ENCODE assay signal across 20 mouse cellular contexts in genomic region chr14:47395007-47395406, GRCm38 (mm10). TPM values are rescaled to one million over a fixed set of nuclear protein-coding genes. Genes with fewer than 3 reads are reported as not detected.
DNase-seq lines count a peak whose midpoint lies in the region; ATAC-seq and TF ChIP-seq lines count a peak whose summit lies in the region.
"Had no signal": no experiment of that assay in that cellular context is flagged by ENCODE, and none has a peak within 500 bp of the region (broad histone marks: within the 10 kb centered on the region; RNA-seq: fewer than 3 reads in every experiment).

No protein-coding gene starts in this region.

- peak overlapping the region; percentile 43; the same call in 1 of the 2 replicates for H3K27ac ChIP-seq in hindbrain, embryonic 14.5 days
- H3K27ac ChIP-seq in hindbrain, embryonic 12.5 days, result no peak overlapping the region
- H3K27ac ChIP-seq in spleen, adult 2 months (ENCODE audit: insufficient read depth, low read length), result peak overlapping the region; percentile 68
- no peak overlapping the region for H3K27ac ChIP-seq in neural tube, embryonic 15.5 days (replicated peaks)
- H3K27ac ChIP-seq in liver, postnatal 0 days (ENCODE audit: low read depth), result no peak overlapping the region
- H3K27ac ChIP-seq: forebrain, embryonic 12.5 days; gastrocnemius, adult 2 months; limb, embryonic 10.5 days; midbrain, embryonic 10.5 days had no signal

- H3K4me3 ChIP-seq in hindbrain, embryonic 14.5 days (replicated peaks; ENCODE audit: low read length), result no peak overlapping the region
- no peak overlapping the region for H3K4me3 ChIP-seq in hindbrain, embryonic 12.5 days
- no peak overlapping the region for H3K4me3 ChIP-seq in spleen, adult 2 months (ENCODE audit: extremely low read depth, insufficient read depth, insufficient read length)
- H3K4me3 ChIP-seq in neural tube, embryonic 15.5 days (replicated peaks), result no peak overlapping the region
- no peak overlapping the region for H3K4me3 ChIP-seq in liver, postnatal 0 days (ENCODE audit: low read depth, low read length)
- H3K4me3 ChIP-seq: forebrain, embryonic 12.5 days; limb, embryonic 10.5 days; midbrain, embryonic 10.5 days had no signal

- no peaks in the 10 kb centered on the region for H3K9me3 ChIP-seq in hindbrain, embryonic 14.5 days (ENCODE audit: control insufficient read depth, low read length)
- H3K9me3 ChIP-seq in hindbrain, embryonic 12.5 days (replicated peaks), result no peaks in the 10 kb centered on the region
- no peaks in the 10 kb centered on the region for H3K9me3 ChIP-seq in neural tube, embryonic 15.5 days (replicated peaks)
- H3K9me3 ChIP-seq in liver, postnatal 0 days (ENCODE audit: low read length), result no peaks in the 10 kb centered on the region
- H3K9me3 ChIP-seq: forebrain, embryonic 12.5 days; limb, embryonic 10.5 days; midbrain, embryonic 10.5 days had no signal

- 87% methylated on average over 6 of the region's 6 CpGs for WGBS in hindbrain, embryonic 14.5 days
- 93% methylated on average over 6 of the region's 6 CpGs for WGBS in hindbrain, embryonic 12.5 days
- WGBS in spleen, adult 2 months, result 80% methylated on average over 6 of the region's 6 CpGs
- WGBS in neural tube, embryonic 15.5 days, result 88% methylated on average over 6 of the region's 6 CpGs
- WGBS in liver, postnatal 0 days (ENCODE audit: insufficient replicate concordance), result 92% methylated on average over 6 of the region's 6 CpGs

- no peaks in the 10 kb centered on the region for H3K4me1 ChIP-seq in hindbrain, embryonic 14.5 days (replicated peaks; ENCODE audit: control insufficient read depth, insufficient read depth, low read length)
- no peaks in the 10 kb centered on the region for H3K4me1 ChIP-seq in hindbrain, embryonic 12.5 days
- H3K4me1 ChIP-seq in spleen, adult 2 months (ENCODE audit: control insufficient read depth, insufficient read depth, insufficient read length), result no peaks in the 10 kb centered on the region
- H3K4me1 ChIP-seq in neural tube, embryonic 15.5 days, result peaks cover 13% of the 10 kb centered on the region
- no peaks in the 10 kb centered on the region for H3K4me1 ChIP-seq in liver, postnatal 0 days (ENCODE audit: insufficient read depth)
- H3K4me1 ChIP-seq: forebrain, embryonic 12.5 days; limb, embryonic 10.5 days; midbrain, embryonic 10.5 days had no signal

- no peak overlapping the region for H3K4me2 ChIP-seq in hindbrain, embryonic 14.5 days (replicated peaks)
- no peak overlapping the region for H3K4me2 ChIP-seq in hindbrain, embryonic 12.5 days (replicated peaks)
- peak overlapping the region; percentile 24; the same call in 1 of the 2 replicates for H3K4me2 ChIP-seq in neural tube, embryonic 15.5 days
- no peak overlapping the region for H3K4me2 ChIP-seq in liver, postnatal 0 days (ENCODE audit: low read depth, low read length)
- H3K4me2 ChIP-seq: forebrain, embryonic 12.5 days; heart, embryonic 11.5 days had no signal

- TF ChIP-seq EP300 in liver, postnatal 0 days (IDR thresholded peaks at IDR 0.05; ENCODE audit: low read depth), result no peak

- H3K9ac ChIP-seq in hindbrain, embryonic 14.5 days, result no peak overlapping the region
- no peak overlapping the region for H3K9ac ChIP-seq in hindbrain, embryonic 12.5 days
- no peak overlapping the region for H3K9ac ChIP-seq in neural tube, embryonic 15.5 days (replicated peaks)
- no peak overlapping the region for H3K9ac ChIP-seq in liver, postnatal 0 days (replicated peaks)
- H3K9ac ChIP-seq: forebrain, embryonic 12.5 days had no signal

- no peak for TF ChIP-seq POLR2A in spleen, adult 2 months (IDR thresholded peaks at IDR 0.05; ENCODE audit: low read depth, low read length)

- ATAC-seq in hindbrain, embryonic 14.5 days (ENCODE audit: low FRiP score), result 0 out of 2 replicates have a peak, but pooled peaks have one; percentile 44
- no peak for ATAC-seq in hindbrain, embryonic 12.5 days (ENCODE audit: low FRiP score)
- ATAC-seq in neural tube, embryonic 15.5 days (ENCODE audit: low FRiP score), result no peak
- no peak for ATAC-seq in liver, postnatal 0 days

- TF ChIP-seq CTCF in spleen, adult 2 months (IDR thresholded peaks at IDR 0.05; ENCODE audit: extremely low read depth, insufficient read depth, insufficient read length, insufficient replicate concordance), result no peak
- no peak for TF ChIP-seq CTCF in liver, postnatal 0 days (IDR thresholded peaks at IDR 0.05; ENCODE audit: low read depth)

- H3K36me3 ChIP-seq in hindbrain, embryonic 14.5 days (replicated peaks; ENCODE audit: control insufficient read depth, insufficient read depth), result peaks cover 3% of the 10 kb centered on the region
- H3K36me3 ChIP-seq in hindbrain, embryonic 12.5 days, result peaks cover 65% of the 10 kb centered on the region
- peaks cover 4% of the 10 kb centered on the region; the same call in 1 of the 2 replicates for H3K36me3 ChIP-seq in spleen, adult 2 months (ENCODE audit: control insufficient read depth, insufficient read depth, low read length)
- no peaks in the 10 kb centered on the region for H3K36me3 ChIP-seq in neural tube, embryonic 15.5 days
- H3K36me3 ChIP-seq in liver, postnatal 0 days (replicated peaks; ENCODE audit: insufficient read depth, low read length), result peaks cover 80% of the 10 kb centered on the region

- no peak for DNase-seq in hindbrain, embryonic 14.5 days (ENCODE audit: low spot score)
- no peak for DNase-seq in spleen, adult 2 months (ENCODE audit: low read depth in 1 of 2, low spot score in 2 of 2)
- no peak for DNase-seq in spleen, postnatal 4 days (ENCODE audit: low spot score in 2 of 2)
- peak; percentile 35 to 44 for DNase-seq in CD8-positive naive resting alpha-beta T cell, adult 2 months (ENCODE audit: low read depth in 2 of 2, low spot score in 2 of 2)
- DNase-seq in layer of hippocampus, postnatal 25 days (ENCODE audit: extremely low spot score in 1 of 2, low spot score in 1 of 2), result no peak
- no peak for DNase-seq in liver, postnatal 0 days
- DNase-seq: adrenal gland, adult 2 months; cerebellum, adult 9-10 months; gastrocnemius, adult 2 months; kidney, adult 9 months; kidney, postnatal 25 days; layer of hippocampus, adult 9-11 months; lung, adult 2 months; right cerebral cortex, postnatal 25 days had no signal

- no peaks in the 10 kb centered on the region for H3K27me3 ChIP-seq in hindbrain, embryonic 14.5 days (ENCODE audit: control insufficient read depth, insufficient read depth, low read length)
- H3K27me3 ChIP-seq in hindbrain, embryonic 12.5 days, result no peaks in the 10 kb centered on the region
- H3K27me3 ChIP-seq in spleen, adult 2 months (ENCODE audit: control insufficient read depth, insufficient read depth, low read length), result no peaks in the 10 kb centered on the region
- no peaks in the 10 kb centered on the region for H3K27me3 ChIP-seq in neural tube, embryonic 15.5 days (replicated peaks)
- no peaks in the 10 kb centered on the region for H3K27me3 ChIP-seq in liver, postnatal 0 days (ENCODE audit: insufficient read depth, low read length)
- H3K27me3 ChIP-seq: forebrain, embryonic 12.5 days had no signal

RNA-seq across cellular contexts. Expression of gene Dlgap5, which starts 23.2 kb away (rescaled TPM):
- 6.3 and 7.6 TPM in 2 replicates for polyA plus RNA-seq in hindbrain, embryonic 14.5 days (2014; fragmentation: Nextera tagmentation; extraction: Ambion mirVana)
- 35.0 and 40.0 TPM in 2 replicates for polyA plus RNA-seq in hindbrain, embryonic 12.5 days (2016; fragmentation: Nextera tagmentation; extraction: Ambion mirVana)
- polyA plus RNA-seq in spleen, adult 2 months (2012; rRNA removed), result 2.4 and 3.2 TPM in 2 replicates
- polyA plus RNA-seq in neural tube, embryonic 15.5 days (2015; fragmentation: Nextera tagmentation; extraction: Ambion mirVana), result 4.4 and 15.3 TPM in 2 replicates
- total RNA-seq in layer of hippocampus, postnatal 25 days (2021), result under 1 TPM; 0.34 to 0.61 TPM
- 16.9 and 17.9 TPM in 2 replicates for polyA plus RNA-seq in liver, postnatal 0 days (2015; fragmentation: Nextera tagmentation; extraction: Ambion mirVana)
- total RNA-seq: gastrocnemius, adult 2 months had no signal

RNA-seq across cellular contexts. Expression of gene Lgals3, which starts 27.5 kb away (rescaled TPM):
- 2.4 and 3.3 TPM in 2 replicates for polyA plus RNA-seq in hindbrain, embryonic 14.5 days (2014; fragmentation: Nextera tagmentation; extraction: Ambion mirVana)
- polyA plus RNA-seq in hindbrain, embryonic 12.5 days (2016; fragmentation: Nextera tagmentation; extraction: Ambion mirVana), result 1.5 and 2.0 TPM in 2 replicates
- polyA plus RNA-seq in spleen, adult 2 months (2012; rRNA removed), result 97.5 and 134 TPM in 2 replicates
- 5.0 and 9.7 TPM in 2 replicates for polyA plus RNA-seq in neural tube, embryonic 15.5 days (2015; fragmentation: Nextera tagmentation; extraction: Ambion mirVana)
- 1 to 10 TPM in 1 of 2 experiments, under 1 TPM in 1; 0.91 to 1.3 TPM for total RNA-seq in layer of hippocampus, postnatal 25 days (2021)
- 53.3 and 60.8 TPM in 2 replicates for polyA plus RNA-seq in liver, postnatal 0 days (2015; fragmentation: Nextera tagmentation; extraction: Ambion mirVana)

RNA-seq across cellular contexts. Expression of gene Fbxo34, which starts 55.2 kb away (rescaled TPM):
- 35.1 and 35.3 TPM in 2 replicates for polyA plus RNA-seq in hindbrain, embryonic 14.5 days (2014; fragmentation: Nextera tagmentation; extraction: Ambion mirVana)
- polyA plus RNA-seq in hindbrain, embryonic 12.5 days (2016; fragmentation: Nextera tagmentation; extraction: Ambion mirVana), result 24.1 and 26.1 TPM in 2 replicates
- polyA plus RNA-seq in spleen, adult 2 months (2012; rRNA removed), result 9.2 and 11.3 TPM in 2 replicates
- polyA plus RNA-seq in neural tube, embryonic 15.5 days (2015; fragmentation: Nextera tagmentation; extraction: Ambion mirVana), result 30.9 and 32.3 TPM in 2 replicates
- 10 to 100 TPM; 86.2 to 90.9 TPM for total RNA-seq in layer of hippocampus, postnatal 25 days (2021)
- polyA plus RNA-seq in liver, postnatal 0 days (2015; fragmentation: Nextera tagmentation; extraction: Ambion mirVana), result 19.3 and 22.1 TPM in 2 replicates

Comparison
In these comparisons a context has a peak if more than half of its experiments do, and no peak if none do; other contexts are left out.
1. H3K27ac ChIP-seq: peak in hindbrain, embryonic 14.5 days (single experiment) and spleen, adult 2 months (single experiment); none in hindbrain, embryonic 12.5 days (single experiment), neural tube, embryonic 15.5 days (single experiment) and liver, postnatal 0 days (single experiment).
2. DNase-seq: peak in CD8-positive naive resting alpha-beta T cell, adult 2 months (2 of 2); none in hindbrain, embryonic 14.5 days (single experiment), spleen, adult 2 months (0 of 2), spleen, postnatal 4 days (0 of 2), layer of hippocampus, postnatal 25 days (0 of 2) and liver, postnatal 0 days (single experiment).